Mouse (Mus musculus): ENCODE measurements around the gene Btbd35f16.
"Not testable (repeated sequence)": the region's sequence is repeated elsewhere in the genome, so short reads cannot be mapped to it uniquely, and the experiment has no call there.

- TF ChIP-seq POLR2A (IDR thresholded peaks at IDR 0.05; ENCODE audit: low read depth, low read length); CTCF (IDR thresholded peaks at IDR 0.05; ENCODE audit: extremely low read depth, insufficient read length, insufficient replicate concordance, low read depth, low read length): not testable (repeated sequence)
Observed at GRCm38 (mm10) chrX:3956902-3957301, at the start of gene Btbd35f16.
